Mouse (Mus musculus): ENCODE data around the gene Cd27.

GRCm38 (mm10) chr6:125231117-125232044 is 5.4 kb downstream of the Cd27 start, which contains the start of gene Tapbpl:
- TF ChIP-seq TAL1 (IDR thresholded peaks at IDR 0.05; ENCODE audit: low read length) (no peak), GATA1 (IDR thresholded peaks at IDR 0.05; ENCODE audit: low read length) (no peak)

Data from erythroblast, embryonic 14.5 days (primary cell).